Mouse (Mus musculus) ES-Bruce4 (cell line): Measurements from ENCODE around the gene Shisal2b. TPM values are rescaled to one million over a fixed set of nuclear protein-coding genes. Genes with fewer than 3 reads are reported as not detected.

Experiments used
- H3K27ac ChIP-seq: 2 replicates; pipeline ENCODE4 v1.5.1; 2012; ENCODE audit warnings: low read length, inconsistent platforms; ENCODE audit not compliant: insufficient read depth
- H3K27me3 ChIP-seq: 2 replicates; pipeline ENCODE4 v1.6.1; 2012; ENCODE audit warnings: mild to moderate bottlenecking, low read length, inconsistent platforms; ENCODE audit not compliant: control insufficient read depth, poor library complexity, insufficient read depth, severe bottlenecking
- H3K36me3 ChIP-seq: 2 replicates; pipeline ENCODE4 v1.6.1; 2012; ENCODE audit warnings: inconsistent platforms, mild to moderate bottlenecking, low read length, moderate library complexity; ENCODE audit not compliant: control insufficient read depth, poor library complexity, insufficient read depth, severe bottlenecking
- H3K4me1 ChIP-seq: one replicate; pipeline ENCODE4 v1.8.1; 2011; ENCODE audit warnings: low read length; ENCODE audit not compliant: control insufficient read depth, insufficient read depth
- H3K4me3 ChIP-seq: 2 replicates; pipeline ENCODE4 v1.5.1; 2011; ENCODE audit warnings: low read depth, mild to moderate bottlenecking, low read length
- H3K9ac ChIP-seq: 2 replicates; pipeline ENCODE4 v1.6.1; 2012; ENCODE audit warnings: low read depth, mild to moderate bottlenecking, inconsistent platforms; ENCODE audit not compliant: poor library complexity, severe bottlenecking
- H3K9me3 ChIP-seq: replicated peaks from 2 replicates; pipeline ENCODE4 v1.6.1; 2012; ENCODE audit warnings: mild to moderate bottlenecking, low read length, inconsistent platforms; ENCODE audit not compliant: control insufficient read depth, poor library complexity, insufficient read depth, severe bottlenecking
- CTCF ChIP-seq: IDR thresholded peaks from one replicate; pipeline ENCODE4 v1.8.1; 2011; ENCODE audit warnings: low read depth, low read length
- EP300 ChIP-seq: IDR thresholded peaks from 2 replicates; pipeline ENCODE4 v1.6.1; 2011; ENCODE audit warnings: low read depth, low read length; ENCODE audit not compliant: insufficient read depth
- POLR2A ChIP-seq: IDR thresholded peaks from one replicate; pipeline ENCODE4 v1.8.1; 2011; ENCODE audit warnings: low read length; ENCODE audit not compliant: insufficient read depth
- polyA plus RNA-seq: library from polyadenylated mRNA; stranded (reverse); fragments of >200 nt; gene quantifications from 2 replicates; pipeline ENCODE4 v1.2.4, GENCODE M21; 2011; ENCODE audit warnings: low read depth; ENCODE audit not compliant: missing spikeins, insufficient read depth, insufficient read length

Shisal2b gene
- polyA plus RNA-seq, 1 experiment, result not detected

DNA sequence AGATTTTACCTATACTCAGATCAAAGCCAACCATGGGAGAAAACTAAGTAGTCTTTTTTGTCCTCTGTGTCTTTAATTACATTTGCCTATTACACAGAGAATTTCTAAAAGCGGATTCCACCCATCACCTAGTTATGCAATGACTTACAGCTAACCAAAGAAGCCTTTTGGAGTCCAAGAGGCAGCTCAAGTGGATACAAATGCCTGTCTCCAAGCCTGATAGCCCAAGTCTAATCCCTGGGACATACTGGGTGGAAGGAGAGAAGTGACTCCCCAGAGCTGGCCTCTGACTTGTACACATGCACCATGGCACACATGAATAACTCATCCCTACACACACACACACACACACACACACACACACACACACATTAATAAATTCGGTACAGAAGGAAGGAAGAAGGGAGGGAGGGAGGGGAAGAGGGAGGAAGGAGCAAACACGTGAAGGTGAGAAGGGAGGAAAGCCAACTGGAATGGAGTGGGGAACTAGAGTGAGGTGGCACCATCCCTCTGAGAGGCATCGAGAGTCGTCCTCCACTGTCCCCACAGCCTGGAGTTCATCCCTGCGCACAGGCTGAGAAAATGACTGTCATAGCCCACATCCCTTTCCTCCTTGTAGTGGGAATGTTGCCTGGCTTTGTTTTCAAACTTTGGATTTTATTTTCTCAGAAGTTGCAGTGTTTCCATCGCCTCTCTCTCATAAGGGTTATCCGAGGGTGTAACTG, 22.8 kb upstream of the Shisal2b start:
- Histone ChIP-seq H3K4me3 (no peak overlapping the region), H3K27ac (no peak overlapping the region), H3K9ac (no peak overlapping the region), H3K4me1 (no peaks in the 10 kb centered on the region), H3K9me3 (no peaks in the 10 kb centered on the region), H3K36me3 (no peaks in the 10 kb centered on the region), H3K27me3 (no peaks in the 10 kb centered on the region)
- TF ChIP-seq EP300, result no peak

DNA sequence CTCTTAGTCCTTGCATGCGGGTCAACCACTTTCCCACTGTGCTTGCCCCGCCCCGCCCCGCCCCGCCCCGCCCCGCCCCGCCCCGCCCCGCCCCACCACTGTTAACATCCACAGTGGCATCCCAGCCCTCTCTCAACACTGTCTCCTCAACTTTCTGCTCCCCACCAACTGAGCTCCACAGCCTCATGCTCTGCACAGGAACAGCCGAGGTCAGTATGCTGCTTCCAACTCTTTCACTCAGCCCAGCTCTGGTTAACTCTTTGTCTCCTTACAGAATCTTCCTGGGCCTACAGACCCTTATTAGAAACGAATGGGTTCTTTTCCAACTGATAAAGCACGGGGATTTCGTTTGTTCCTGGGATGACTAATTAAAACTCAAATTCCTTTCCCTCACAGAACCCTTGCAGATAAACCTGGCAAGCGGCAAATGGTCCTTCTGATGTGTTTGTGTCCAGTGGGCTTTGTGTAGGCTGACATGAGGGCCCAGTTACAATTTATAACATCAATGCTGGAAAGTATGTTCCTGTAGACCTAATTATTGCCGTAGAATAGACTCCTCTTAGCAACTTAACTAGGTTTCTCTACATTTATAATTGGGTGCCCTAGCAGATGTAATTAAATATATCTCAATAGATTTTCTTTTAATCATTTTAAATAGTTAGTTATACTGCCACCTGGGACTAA, 20.0 kb upstream of the Shisal2b start:
- Histone ChIP-seq H3K9me3 (no peaks in the 10 kb centered on the region), H3K27ac (no peak overlapping the region), H3K4me1 (no peaks in the 10 kb centered on the region), H3K27me3 (no peaks in the 10 kb centered on the region), H3K4me3 (no peak overlapping the region), H3K36me3 (no peaks in the 10 kb centered on the region), H3K9ac (no peak overlapping the region)
- no peak for TF ChIP-seq CTCF
- TF ChIP-seq EP300, result no peak
- TF ChIP-seq POLR2A, result no peak

DNA sequence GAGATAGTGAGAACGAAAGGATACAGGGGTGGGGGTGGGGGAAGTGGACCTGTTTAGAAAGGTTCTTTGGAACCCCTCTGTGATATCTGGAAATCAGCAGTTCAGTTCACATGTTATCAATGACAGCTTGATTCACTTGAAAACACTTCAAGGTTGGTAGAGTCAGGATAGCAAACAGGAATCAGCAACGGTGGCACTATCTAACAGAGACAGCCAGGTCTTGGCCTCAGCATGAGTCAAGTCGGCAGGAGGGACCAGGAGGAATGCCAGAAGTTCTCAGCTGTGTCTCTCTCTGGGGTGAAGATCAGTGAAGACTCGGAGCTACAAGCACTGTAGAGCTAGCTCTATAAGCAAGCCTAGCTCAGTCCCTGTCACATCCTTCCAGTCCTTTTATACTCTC, 14.8 kb upstream of the Shisal2b start:
- H3K4me1 ChIP-seq, result no peaks in the 10 kb centered on the region
- no peaks in the 10 kb centered on the region for H3K36me3 ChIP-seq
- no peak overlapping the region for H3K9ac ChIP-seq
- H3K27me3 ChIP-seq, result no peaks in the 10 kb centered on the region
- no peak overlapping the region for H3K27ac ChIP-seq
- H3K9me3 ChIP-seq, result no peaks in the 10 kb centered on the region
- no peak overlapping the region for H3K4me3 ChIP-seq
- TF ChIP-seq CTCF (no peak), POLR2A (no peak), EP300 (no peak)

DNA sequence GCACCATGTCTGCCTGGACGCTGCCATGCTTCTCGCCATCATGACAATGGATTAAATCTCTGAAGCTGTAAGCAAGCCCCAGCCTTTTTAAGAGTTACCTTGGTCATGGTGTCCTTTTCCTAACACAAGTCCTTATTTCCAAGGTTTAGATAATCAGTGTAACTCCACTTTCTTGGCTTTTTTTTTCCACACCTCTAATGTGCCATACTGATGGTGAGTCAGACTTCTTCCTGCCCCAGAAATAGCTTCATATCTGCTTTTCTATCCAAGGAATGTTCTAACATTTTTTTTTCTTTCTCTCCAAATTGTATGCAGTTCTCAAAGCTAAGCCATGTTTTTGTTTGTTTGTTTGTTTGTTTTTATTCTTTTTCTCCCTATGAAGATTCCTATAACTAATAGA, 6.2 kb upstream of the Shisal2b start:
- H3K36me3 ChIP-seq, result no peaks in the 10 kb centered on the region
- no peaks in the 10 kb centered on the region for H3K9me3 ChIP-seq
- H3K4me3 ChIP-seq, result no peak overlapping the region
- no peaks in the 10 kb centered on the region for H3K4me1 ChIP-seq
- H3K27me3 ChIP-seq, result no peaks in the 10 kb centered on the region
- no peak for TF ChIP-seq POLR2A
- TF ChIP-seq CTCF, result no peak
- no peak for TF ChIP-seq EP300
- H3K9ac ChIP-seq, result no peak overlapping the region
- H3K27ac ChIP-seq, result no peak overlapping the region

DNA sequence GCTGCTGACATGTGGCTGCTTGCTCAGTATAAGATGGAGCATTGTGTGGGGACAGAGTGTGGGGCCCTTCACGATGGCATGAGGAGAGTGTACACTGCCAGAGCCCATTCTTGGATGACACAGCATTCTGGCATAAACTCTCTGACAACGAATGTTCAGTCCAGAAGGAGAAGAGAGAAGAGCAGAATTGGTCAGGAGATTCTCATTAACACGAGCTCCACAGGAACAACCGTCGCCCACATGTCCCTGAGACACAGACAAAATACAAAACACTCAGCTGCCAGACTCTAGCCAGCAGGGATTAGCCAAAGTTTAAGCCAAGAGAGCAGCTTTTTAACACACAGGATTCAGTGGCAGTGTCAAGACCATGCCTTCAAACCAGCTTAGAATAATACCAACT, 3.0 kb upstream of the Shisal2b start:
- Histone ChIP-seq H3K36me3 (no peaks in the 10 kb centered on the region), H3K9me3 (no peaks in the 10 kb centered on the region), H3K9ac (no peak overlapping the region), H3K27me3 (peaks cover 7% of the 10 kb centered on the region; the same call in 1 of the 2 replicates), H3K4me3 (no peak overlapping the region), H3K27ac (no peak overlapping the region), H3K4me1 (no peaks in the 10 kb centered on the region)
- TF ChIP-seq EP300 (no peak), CTCF (no peak), POLR2A (no peak)

DNA sequence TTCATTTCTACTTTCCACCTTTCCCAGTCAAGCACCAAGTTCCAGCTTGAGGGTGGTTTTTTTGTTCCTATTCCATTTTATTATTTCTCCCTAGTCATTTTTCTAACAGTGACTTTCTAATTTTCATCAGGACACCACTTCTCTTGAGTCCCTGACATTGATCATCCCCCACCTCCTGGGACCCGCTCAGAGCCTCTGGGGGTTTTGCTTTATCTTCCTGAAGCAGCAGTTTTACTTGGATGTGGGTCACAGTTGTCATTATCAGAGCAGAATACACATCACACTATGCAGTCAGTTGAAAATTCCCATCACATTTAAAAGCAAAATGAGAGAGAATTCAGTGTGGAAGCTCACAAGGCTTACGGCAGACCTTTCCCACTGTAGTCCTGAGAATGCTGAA, 10.0 kb downstream of the Shisal2b start:
- TF ChIP-seq CTCF (no peak), EP300 (no peak), POLR2A (no peak)
- Histone ChIP-seq H3K27me3 (no peaks in the 10 kb centered on the region), H3K4me1 (no peaks in the 10 kb centered on the region), H3K36me3 (no peaks in the 10 kb centered on the region), H3K9me3 (no peaks in the 10 kb centered on the region), H3K4me3 (no peak overlapping the region), H3K27ac (no peak overlapping the region), H3K9ac (no peak overlapping the region)
